Mouse (Mus musculus): ENCODE measurements at regions not wholly inside any gene's neighbourhood (a gene's known extent, or its start where the extent isn't known, plus 50 kb on each side); places are given as distances from the start of the nearest gene placed in this dataset.
"Not testable (repeated sequence)": the region's sequence is repeated elsewhere in the genome, so short reads cannot be mapped to it uniquely, and the experiment has no call there.

DNA sequence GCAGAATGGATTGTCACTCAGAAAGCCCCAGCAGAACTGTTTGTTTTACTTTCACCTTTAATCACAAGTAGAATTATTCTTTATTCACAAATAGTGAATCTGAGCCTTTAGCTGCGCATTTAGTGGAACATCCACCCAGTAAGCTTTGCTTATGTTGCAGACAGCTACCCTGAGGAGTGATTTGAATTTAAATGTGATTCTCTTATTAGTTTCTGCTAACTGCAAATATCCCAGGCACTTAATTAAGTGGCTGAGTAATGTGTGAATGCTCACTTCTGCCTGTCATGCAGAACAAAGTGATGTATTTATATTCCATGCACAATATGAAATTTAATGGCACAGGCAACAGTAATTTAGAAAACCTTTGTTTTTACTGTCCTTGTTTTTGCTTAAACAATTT lies 344.4 kb upstream of the Nova1 start:
- no peak for DNase-seq (ENCODE audit: low spot score)

GRCm38 (mm10) chr12:47162624-47163151 lies 344.0 kb upstream of the Nova1 start:
- DNase-seq (ENCODE audit: low spot score): peak; percentile 25

- DNase-seq (ENCODE audit: low spot score): no peak
Observed at GRCm38 (mm10) chr12:47160626-47161025, 341.9 kb upstream of the Nova1 start.

GRCm38 (mm10) chr12:47155916-47156315 lies 337.2 kb upstream of the Nova1 start:
- not testable (repeated sequence) for DNase-seq (ENCODE audit: low spot score)

DNA sequence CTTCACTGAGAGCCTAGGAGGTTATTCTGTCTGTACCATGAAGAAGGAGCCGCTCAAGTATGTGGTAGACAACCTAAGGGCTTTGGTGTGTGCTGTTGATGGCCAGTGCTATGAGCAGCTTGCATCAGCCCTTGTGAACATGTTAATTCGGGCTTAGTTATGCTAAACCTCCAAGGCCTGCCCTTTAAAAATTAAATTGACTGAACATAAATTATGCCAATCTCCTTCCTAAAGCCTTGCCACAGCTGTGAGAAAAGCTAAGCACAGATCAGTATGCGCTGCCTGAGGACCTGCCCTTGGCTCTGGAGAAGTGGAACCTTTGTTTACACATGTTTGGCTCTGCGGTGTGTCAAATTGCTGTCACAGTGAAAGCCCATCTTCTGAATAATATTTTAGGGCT lies 321.9 kb upstream of the Nova1 start:
- no peak for DNase-seq (ENCODE audit: low spot score)

GRCm38 (mm10) chr12:47129821-47130220 lies 311.1 kb upstream of the Nova1 start:
- no peak for DNase-seq (ENCODE audit: low spot score)

GRCm38 (mm10) chr12:47128596-47128995 lies 309.9 kb upstream of the Nova1 start:
- DNase-seq (ENCODE audit: low spot score): no peak

- no peak for DNase-seq (ENCODE audit: low spot score)
Observed at GRCm38 (mm10) chr12:47121426-47121825, 302.7 kb upstream of the Nova1 start.

GRCm38 (mm10) chr12:47117504-47117903 lies 298.8 kb upstream of the Nova1 start:
- DNase-seq (ENCODE audit: low spot score): no peak

DNA sequence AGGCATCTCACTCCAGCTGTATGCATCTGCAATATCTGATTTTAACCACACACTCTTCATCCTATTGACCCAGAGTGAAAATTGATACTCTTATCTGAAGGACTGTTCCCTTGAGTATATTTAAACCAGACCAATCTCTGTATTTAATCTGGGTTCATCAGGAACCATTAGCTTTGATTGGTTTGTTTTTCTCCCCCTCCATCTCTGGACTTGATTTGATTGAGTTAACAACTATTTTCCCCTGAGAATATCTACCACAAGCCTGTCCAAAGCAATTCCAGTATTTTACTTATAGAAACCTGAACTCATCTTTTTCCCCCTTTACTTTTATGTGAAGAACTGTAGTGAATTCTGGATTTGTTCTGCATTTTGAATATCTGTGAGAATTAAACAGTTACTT lies 270.5 kb upstream of the Nova1 start:
- no peak for DNase-seq (ENCODE audit: low spot score)

- DNase-seq (ENCODE audit: low spot score): no peak
Observed at GRCm38 (mm10) chr12:47074961-47075360, 256.2 kb upstream of the Nova1 start.

DNA sequence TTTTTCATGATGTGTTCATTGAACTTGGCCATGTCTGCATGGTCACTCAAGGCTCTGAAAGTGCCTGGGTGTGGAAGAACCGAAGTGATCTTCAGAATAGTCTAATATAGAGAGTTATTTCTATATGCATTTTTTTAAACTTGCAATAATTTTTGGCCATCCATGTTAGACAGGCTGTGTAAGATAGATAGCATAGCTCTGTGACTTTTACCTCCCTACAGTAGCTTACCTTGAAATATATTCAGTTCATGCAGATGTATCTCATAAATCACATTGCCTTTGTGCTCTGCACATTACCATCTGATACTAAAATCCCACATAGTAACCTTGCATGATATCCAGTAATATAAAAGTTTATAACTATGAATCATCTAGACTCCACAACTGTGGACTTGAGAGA lies 233.7 kb upstream of the Nova1 start:
- no peak for DNase-seq (ENCODE audit: low spot score)

GRCm38 (mm10) chr12:47020810-47021348 lies 202.2 kb upstream of the Nova1 start:
- DNase-seq (ENCODE audit: low spot score): no peak

- no peak for DNase-seq (ENCODE audit: low spot score)
Observed at GRCm38 (mm10) chr12:46992343-46992742, 173.6 kb upstream of the Nova1 start.

- no peak for DNase-seq (ENCODE audit: low spot score)
Observed at GRCm38 (mm10) chr12:46988972-46989371, 170.2 kb upstream of the Nova1 start.

DNA sequence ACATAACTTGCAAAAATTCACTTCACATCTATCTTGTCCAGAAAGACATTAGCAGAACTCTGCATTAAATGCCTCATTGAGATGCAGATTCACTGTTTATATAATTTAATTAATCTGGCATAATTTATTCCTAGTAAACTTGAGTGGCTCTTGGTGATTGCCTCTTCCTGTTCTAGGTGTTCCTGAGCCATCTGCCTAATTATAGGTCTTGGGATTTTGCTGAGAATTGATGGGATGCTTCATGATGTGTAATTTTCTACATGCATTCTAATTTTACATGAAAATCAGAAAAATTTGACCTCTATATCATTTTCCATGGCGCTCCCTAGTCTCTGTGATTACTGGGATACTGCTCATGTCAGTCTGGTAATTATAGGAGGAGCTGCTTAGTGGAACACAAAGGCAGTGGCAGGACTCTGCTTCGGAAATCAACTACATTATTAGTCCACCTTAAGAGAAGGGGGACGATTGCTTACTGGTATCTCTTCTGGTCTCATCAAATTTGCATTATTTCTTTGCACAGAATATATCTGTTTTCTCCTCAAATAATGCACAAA lies 131.6 kb upstream of the Nova1 start:
- no peak for DNase-seq (ENCODE audit: low spot score)

GRCm38 (mm10) chr12:46945707-46946106 lies 127.0 kb upstream of the Nova1 start:
- DNase-seq (ENCODE audit: low spot score): no peak

- DNase-seq (ENCODE audit: low spot score): no peak
Observed at GRCm38 (mm10) chr12:46931086-46931485, 112.4 kb upstream of the Nova1 start.

DNA sequence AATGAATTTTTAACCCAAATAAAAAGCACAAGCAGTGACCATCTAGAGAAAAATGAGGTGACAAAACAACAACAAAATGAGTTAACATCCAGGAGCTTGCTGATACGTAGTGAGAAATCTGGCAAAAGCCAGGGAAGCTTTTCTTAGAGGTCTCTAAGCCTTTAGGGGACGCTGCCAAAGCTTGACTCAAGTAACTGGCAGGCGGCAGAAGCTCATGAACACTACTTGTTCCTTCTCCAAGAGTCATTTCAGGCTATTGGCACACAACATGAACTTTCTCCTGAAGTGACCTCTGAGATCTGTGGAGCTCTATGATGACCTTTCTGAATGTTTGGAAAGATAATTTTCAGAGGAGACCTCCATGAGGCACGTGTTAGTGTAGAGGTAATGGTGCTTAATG lies 98.6 kb upstream of the Nova1 start:
- no peak for DNase-seq (ENCODE audit: low spot score)

- DNase-seq (ENCODE audit: low spot score): no peak
Observed at GRCm38 (mm10) chr12:46878164-46878563, 59.4 kb upstream of the Nova1 start.

GRCm38 (mm10) chr12:46870130-46870529 lies 51.4 kb upstream of the Nova1 start:
- DNase-seq (ENCODE audit: low spot score): peak; percentile 12

Measured in layer of hippocampus, adult 9-10 months (tissue).